Mouse (Mus musculus) gastrocnemius, postnatal 4 days (tissue): Measurements from ENCODE around the gene Smg1. TPM values are rescaled to one million over a fixed set of nuclear protein-coding genes. Genes with fewer than 3 reads are reported as not detected.

ENCODE experiments used
- DNase-seq, 2 experiments: peaks; one replicate each; pipeline ENCODE4 v3.0.0; 2021 to 2022; ENCODE audit warnings: low spot score in 2 of 2, mixed read lengths in 2 of 2
- total RNA-seq, 2 experiments: library from RNA; stranded (reverse); gene quantifications; 2 replicates each; pipeline ENCODE4 v1.2.3; 2021

The Smg1 gene
- total RNA-seq, 2 experiments from 2014 or later: 48.3 to 52.7 TPM

DNA sequence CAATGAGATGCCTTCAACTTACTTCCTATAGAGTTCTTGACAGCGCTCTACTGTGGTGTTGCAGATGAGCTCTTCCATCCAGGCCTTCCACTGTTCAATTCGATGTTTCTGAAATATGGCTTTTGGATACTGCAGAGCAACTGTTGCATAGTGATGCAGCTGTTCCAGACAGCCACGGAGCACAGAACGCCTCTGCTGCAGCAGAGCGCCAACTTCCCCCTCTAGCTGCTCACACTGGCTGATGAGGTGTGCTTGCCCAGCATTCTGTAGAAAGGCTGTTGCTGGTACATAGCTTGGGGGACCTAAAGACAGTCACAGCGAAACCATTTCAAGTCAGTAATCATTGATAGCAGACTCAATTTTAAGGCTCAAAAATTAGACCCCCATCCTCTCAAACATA, 89.3 kb downstream of the Smg1 start:
- DNase-seq: no peak

DNA sequence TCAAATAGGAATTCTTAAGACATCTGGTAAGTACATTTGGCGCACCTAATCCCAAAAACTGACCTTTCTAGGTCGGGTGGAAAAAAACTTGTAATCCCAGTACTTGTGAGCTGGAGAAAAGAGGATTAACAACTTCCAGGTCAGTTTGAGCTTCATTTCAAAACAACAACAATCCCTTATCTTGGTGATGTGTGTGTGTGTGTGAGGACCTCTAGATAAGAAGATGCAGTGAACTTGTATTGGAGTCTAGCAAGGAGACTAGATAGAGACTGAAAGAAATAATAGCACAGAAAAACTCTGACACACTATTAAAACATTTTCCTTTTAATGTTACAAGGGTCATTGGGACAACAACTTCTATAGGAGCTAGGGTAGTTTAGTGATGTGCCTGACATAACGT, 99.9 kb downstream of the Smg1 start:
- DNase-seq: no peak

DNA sequence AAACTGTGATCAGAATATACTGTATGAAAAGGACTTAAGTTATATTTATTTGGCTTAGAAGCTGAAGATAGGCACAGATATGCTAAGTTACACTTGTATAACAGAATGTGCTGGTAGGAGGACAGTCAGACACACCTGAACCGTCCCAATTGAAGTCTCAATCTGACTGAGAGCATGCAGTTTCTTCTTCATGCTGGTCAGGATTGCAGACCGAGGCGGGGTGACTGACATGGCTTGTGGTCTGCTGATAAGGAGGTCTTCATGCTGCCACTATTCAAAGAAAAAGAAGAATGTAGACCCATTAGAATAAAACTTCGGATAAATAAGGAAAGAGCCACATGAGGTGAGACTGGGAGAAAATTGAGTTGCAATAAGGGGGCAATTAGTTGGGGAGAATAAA, 100.3 kb downstream of the Smg1 start:
- no peak for DNase-seq

DNA sequence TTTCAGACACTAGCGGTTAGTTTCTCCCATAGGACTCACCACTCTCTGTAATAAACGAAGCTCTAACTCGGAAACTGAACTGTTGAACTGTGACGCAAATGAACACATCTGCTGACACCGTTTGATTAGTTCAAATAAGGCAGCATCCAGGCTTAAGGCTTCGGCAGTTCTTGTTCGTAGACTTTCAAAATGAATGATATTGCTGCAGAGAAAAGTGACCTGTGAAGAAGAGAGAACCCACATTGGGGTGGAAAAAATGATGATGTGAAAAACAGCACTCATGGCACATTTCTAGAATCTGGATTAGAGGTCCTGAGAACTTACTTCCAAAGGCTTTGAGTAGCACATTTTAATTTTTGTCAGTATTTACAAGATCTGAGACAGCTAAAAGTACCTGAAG, 102.2 kb downstream of the Smg1 start:
- no peak for DNase-seq

GRCm38 (mm10) chr7:118135128-118135527, 108.3 kb downstream of the Smg1 start:
- no peak for DNase-seq

DNA sequence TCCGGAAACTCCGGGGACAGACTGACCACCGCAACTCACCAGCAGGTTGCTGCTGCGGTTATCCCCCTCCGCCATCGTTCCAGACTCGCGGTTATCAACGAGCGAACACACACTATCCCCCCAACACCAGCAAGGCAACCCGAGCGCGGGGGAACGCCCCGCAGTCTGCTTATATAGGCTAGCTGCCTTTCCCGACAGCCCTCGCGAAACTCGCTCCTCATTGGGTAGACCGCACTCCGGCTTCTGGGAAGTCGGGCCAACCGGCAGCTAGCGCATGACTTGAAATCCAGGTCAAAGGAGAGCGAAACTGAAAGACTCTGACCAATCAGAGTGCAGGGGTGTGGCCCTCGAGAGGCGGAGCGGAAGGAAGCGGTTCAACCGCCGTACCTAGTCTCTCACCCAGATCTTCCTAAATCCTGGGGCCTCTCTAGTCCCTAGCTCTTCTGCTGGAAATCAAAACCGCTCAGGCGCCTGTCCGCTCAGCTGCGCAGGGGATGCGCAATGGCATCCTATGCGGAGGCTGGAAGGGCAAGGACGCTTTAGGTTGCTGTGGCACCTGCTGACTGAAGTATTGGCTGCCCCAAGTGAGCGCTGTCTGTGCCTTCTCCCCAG, 113.9 kb downstream of the Smg1 start, which contains the start of gene Arl6ip1:
Arl6ip1 (minus strand) TSS at position 233 of the 612 bp plus-strand sequence.
- DNase-seq: peak; percentile 87 to 96

DNA sequence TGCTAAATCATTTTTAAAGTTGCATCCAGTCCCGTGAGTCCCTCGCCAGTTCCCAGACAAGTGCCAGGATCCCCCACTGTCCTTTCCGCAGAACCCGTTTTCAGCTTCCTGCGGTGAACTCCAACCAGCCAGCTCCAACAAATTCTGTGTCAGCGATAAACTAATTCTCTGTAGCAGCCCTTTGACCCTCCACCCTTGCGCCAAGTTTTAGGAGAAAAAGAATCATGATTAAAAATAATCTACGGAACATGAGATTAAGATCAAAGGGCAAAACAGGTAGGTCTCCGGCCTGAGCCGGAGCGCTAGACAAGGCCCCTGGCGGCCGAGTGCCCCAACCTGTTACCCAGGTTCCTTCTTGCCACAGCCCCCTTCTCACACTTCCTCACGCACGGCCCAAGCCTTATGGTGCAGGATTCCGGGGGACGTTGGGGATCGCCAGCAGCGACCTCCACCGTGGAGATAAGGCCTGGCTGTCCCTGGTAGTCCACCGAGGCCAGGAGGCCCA, 114.5 kb downstream of the Smg1 start:
- peak; percentile 19 to 27 for DNase-seq

- DNase-seq: no peak
These were observed 117.1 kb downstream of the Smg1 start for GRCm38 (mm10) chr7:118126219-118126875.

GRCm38 (mm10) chr7:118125736-118126135, 117.7 kb downstream of the Smg1 start:
- no peak for DNase-seq

- DNase-seq: no peak
These were observed 119.7 kb downstream of the Smg1 start for GRCm38 (mm10) chr7:118123512-118124411.

DNA sequence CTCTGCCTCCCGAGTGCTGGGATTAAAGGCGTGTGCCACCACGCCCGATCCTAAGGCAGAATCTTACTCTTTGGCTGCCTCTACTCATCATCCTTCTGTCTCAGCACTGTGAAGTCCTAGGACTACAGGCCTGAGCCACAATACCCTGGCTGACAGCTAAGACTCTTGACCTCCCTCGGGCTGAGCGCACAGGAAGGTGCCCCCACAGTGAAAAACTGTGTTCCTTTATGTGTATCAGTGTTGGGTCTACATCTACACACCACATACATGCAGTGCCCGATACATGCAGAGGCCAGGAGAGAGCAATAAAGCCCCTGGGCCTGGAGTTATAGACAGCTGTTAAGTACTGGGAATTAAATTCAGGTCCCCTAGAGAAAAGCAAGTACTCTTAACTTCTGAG, 121.2 kb downstream of the Smg1 start:
- no peak for DNase-seq

- no peak for DNase-seq
These were observed 122.8 kb downstream of the Smg1 start for GRCm38 (mm10) chr7:118120654-118121053.

DNA sequence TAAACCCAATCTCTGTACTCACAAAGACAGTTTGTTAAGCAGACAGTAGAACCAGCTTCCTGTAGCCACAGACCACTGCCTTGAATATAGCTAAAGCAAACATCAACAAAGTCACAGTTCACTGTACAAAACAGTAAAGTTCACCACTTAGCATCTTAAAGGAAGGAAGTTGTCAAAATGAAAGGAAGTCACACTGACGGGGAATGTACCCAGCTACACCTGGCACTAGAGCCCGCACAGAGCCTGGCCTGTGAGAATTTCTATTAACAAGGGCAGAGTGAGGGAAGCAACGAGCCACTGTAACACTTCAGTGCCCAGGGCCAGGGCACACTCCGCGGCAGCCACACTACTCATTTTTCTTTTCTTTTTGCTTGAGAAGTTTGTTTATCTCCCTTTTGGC, 123.5 kb downstream of the Smg1 start:
- DNase-seq: no peak

DNA sequence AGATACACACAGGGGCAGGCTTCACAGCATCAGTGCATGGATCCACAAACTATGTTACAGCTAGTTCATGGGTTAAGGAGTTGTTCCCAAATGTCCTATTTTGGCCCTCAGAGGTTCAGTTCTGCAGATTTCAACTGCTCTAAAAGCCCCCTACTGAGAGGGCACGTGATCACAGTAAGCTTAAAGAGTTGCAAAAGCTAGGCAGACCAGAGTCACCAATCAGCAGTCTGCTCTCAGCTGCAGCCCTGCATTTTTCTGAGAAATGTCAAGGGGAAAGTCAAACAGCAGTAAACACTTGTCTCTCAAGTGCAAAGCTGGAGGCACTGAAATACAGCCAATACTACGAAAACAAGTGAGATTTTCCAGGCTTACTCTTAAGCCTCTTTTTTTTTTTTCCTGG, 124.3 kb downstream of the Smg1 start:
- no peak for DNase-seq

GRCm38 (mm10) chr7:118118426-118118825, 125.0 kb downstream of the Smg1 start:
- DNase-seq: no peak

- no peak for DNase-seq
These were observed 125.8 kb downstream of the Smg1 start for GRCm38 (mm10) chr7:118117539-118118210.

- no peak for DNase-seq
These were observed 126.5 kb downstream of the Smg1 start for GRCm38 (mm10) chr7:118116787-118117538.

- peak; percentile 81 to 95 for DNase-seq
These were observed 127.4 kb downstream of the Smg1 start, which contains the start of gene Rps15a for GRCm38 (mm10) chr7:118115877-118116568. Rps15a (minus strand) TSS chr7:118116188.

GRCm38 (mm10) chr7:118115533-118115876, 128.0 kb downstream of the Smg1 start:
- DNase-seq: no peak
